Mouse (Mus musculus): ENCODE measurements at regions not wholly inside any gene's neighbourhood (a gene's known extent, or its start where the extent isn't known, plus 50 kb on each side); places are given as distances from the start of the nearest gene placed in this dataset.

DNA sequence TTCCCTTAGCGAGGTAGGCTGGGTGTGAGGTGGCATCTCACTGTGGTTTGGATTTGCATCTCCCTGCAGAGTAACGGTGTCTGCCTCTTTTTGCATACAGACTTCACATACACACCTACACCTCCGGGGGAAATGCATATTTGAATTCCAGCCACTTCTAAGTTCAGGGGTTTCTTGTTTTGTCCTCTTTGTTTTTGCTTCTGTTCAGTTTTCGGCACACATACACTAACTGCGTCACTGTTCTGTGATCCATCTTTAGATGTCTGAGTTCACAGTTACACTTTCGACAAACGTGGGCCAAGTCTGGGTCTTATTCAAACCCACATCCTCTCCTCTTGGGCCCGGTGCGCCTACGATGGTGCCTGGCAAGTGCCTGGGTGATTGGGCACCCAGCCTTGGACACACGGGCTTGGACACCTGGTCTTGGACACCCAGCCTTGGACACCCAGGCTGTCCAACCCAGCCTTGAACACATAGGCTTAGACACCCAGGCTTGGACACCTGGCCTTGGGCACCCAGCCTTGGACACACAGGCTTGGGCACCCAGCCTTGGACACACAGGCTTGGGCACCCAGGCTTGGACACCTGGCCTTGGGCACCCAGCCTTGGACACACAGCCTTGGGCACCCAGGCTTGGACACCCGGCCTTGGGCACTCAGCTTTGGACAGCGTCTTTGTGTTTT lies 51.2 kb upstream of the Smndc1 start:
- TF ChIP-seq POLR2A (IDR thresholded peaks at IDR 0.05; ENCODE audit: insufficient read depth, low read length) (no peak), CTCF (IDR thresholded peaks at IDR 0.05; ENCODE audit: low read depth, low read length) (no peak)
